Mouse (Mus musculus) erythroblast, embryonic 14.5 days (primary cell): ENCODE data around the gene Carnmt1.

Experiments used
- GATA1 ChIP-seq: IDR thresholded peaks from 2 replicates; pipeline ENCODE4 v1.6.1; 2012; ENCODE audit warnings: low read length, inconsistent platforms, mixed read lengths
- TAL1 ChIP-seq: IDR thresholded peaks from 3 replicates; pipeline ENCODE4 v1.6.1; 2012; ENCODE audit warnings: low read length, inconsistent platforms, mixed read lengths

DNA sequence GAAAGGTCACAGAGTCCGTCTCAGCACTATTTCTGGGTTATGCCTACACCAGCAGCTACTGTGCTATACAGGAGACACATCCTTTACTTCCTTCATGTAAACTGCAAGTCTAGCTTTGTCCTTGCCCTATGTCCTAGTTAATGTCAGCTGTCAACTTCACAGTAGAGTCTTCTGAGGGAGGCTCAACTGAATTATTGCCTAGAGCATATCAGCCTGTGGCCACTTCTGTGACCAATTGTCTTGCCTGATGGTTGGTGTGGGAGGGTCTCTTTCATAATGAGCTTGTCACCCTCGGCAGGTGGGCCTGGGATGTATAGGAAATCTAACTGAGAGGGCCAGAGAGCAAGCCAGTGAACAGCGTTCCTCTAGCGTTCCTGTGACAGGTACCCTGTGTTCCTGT lies 27.2 kb upstream of the Carnmt1 start:
- TF ChIP-seq GATA1 (no peak), TAL1 (no peak)
